Mouse (Mus musculus): Measurements from ENCODE around the gene Rnf144a.

The Rnf144a gene

GRCm38 (mm10) chr12:26410443-26410842 lies 4.6 kb downstream of the Rnf144a start:
- no peak for DNase-seq (ENCODE audit: low read depth, low spot score)

GRCm38 (mm10) chr12:26408707-26409106 lies 6.3 kb downstream of the Rnf144a start:
- DNase-seq (ENCODE audit: low read depth, low spot score) = no peak

DNA sequence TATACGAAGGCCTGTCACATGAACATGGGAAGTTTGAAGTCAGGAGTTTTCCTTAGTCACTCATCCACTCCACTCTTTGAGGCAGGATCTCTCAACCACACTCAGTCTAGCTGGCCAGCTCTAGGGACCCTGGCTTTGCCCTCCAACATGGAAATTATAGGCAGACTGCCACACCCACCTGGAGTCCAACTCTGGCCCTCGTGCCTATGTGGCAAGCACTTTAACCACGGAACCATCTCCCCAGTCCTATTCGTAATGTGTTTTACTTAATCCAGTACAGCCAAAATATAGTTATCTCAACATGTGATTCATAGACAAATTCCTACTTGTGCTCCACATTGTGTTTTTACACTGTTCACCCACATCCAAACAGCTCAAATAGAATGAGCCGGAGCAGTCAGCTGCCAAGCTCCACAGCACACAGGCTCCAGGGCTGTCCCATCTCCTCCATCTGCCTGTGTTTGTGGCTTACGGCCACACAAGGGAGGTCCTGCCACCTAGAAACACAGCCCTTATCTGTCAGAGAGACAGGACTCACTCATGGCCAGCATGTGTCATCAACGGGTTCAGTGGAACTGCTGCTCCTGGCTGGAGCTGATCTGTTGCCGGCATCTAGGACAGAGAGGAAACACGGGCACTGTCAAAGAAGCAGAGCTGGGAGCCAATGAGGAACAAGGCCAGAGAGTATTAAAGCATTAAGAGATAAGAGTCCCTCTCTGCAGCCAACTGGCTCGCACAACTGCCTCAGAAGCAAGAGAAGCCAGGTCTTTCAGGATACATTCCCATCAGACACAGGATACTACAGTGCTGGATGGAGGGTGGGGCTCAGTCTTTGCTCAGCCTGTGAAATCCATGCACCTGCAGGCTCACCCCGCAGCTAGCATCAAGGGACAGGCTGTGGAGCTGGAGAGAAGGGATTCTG lies 10.0 kb downstream of the Rnf144a start:
- no peak for DNase-seq (ENCODE audit: low read depth, low spot score)

DNA sequence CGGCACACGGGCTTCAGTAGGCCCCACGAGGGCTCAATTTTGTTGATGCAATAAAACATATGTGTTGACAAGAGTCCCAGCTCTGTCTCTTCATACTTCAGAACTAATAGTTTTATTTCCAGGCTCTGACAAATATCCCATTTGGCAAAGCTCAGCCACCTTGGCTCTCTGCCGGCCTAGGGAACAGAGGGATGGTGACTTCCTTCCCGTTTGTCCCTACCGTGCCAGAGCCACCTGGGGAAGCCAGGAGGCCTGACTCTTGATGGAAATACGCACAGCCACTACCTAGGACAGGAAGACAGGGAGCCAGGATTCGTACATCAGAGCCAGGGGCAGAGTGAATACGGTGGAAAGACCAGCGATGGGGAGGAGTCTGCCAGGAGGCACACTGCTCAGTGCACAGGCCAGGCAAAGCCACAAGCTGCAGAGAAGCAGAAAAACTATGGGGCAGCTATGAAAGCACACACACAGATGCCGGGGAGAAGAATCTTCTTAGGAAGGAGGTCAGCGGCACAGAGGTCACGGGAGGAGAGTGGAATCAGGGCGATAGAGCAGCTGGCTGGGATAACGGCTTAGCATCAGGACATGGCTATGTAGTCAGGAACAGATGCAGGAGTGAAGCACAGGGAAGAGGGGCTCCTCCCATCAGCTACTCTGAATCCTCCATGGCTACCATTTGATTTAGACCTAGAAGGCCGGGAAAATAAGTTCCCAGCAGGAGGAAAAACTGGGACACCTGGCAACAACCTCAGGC lies 11.5 kb downstream of the Rnf144a start:
- DNase-seq (ENCODE audit: low read depth, low spot score) = no peak

GRCm38 (mm10) chr12:26401696-26402470 lies 13.2 kb downstream of the Rnf144a start:
- DNase-seq (ENCODE audit: low read depth, low spot score) = no peak

- no peak for DNase-seq (ENCODE audit: low read depth, low spot score)
Measured at GRCm38 (mm10) chr12:26401254-26401653, 13.8 kb downstream of the Rnf144a start.

DNA sequence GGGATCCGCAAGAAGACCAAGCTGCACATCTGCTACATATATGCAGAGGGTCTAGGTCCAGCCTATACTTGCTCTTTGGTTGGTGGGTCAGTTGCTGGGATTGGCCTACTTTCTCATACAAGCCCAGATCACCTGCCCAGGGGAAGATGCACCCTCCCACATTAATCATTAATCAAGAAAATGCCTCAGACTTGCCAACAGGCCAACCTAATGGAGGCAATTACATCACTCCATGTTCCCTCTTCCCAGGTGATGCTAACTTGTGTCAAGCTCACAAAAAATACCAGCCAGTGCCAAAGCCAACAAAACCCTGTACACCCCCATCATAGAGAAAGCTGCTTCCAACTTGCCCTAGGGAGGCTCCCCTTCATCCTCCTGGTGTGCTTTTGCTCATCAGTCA lies 14.3 kb downstream of the Rnf144a start:
- DNase-seq (ENCODE audit: low read depth, low spot score) = no peak

DNA sequence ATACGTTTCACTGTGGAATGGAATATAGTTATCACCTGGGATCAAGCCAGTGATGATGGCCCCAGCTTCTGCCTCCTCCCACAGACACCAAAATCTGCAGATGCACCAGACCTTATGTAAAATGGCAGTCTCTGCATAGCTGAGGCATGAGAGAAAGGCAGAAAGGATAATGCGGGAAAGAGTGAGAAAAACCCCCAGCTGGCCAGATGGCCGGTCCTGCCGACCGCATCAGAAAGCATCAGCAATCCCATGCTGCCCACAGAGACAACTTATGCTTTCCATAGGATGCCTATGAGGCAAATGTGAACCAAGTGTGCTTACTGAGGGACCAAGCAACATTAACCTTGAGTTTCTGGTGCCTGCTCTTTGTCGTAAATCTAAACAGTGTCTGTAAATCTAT lies 15.7 kb downstream of the Rnf144a start:
- no peak for DNase-seq (ENCODE audit: low read depth, low spot score)

DNA sequence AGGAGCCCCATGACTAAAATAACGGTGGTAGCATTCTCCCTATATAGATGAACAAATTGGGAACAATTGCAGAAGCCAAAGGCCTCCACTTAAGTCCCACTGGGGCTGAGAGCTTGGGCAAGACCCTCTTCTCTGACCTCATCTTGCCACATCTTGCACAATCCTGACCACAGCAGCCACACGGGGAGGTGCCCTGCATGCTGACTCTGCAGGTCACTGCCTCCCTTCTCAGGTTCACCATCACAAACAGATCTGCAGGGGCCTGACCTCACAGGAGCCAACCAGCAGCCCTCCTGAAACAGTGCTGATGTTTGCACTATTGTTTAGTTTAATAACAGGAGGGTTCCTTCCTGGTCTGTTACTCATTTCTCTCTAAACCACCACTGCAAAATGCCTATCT lies 16.5 kb downstream of the Rnf144a start:
- no peak for DNase-seq (ENCODE audit: low read depth, low spot score)

- no peak for DNase-seq (ENCODE audit: low read depth, low spot score)
Measured at GRCm38 (mm10) chr12:26394485-26395470, 20.3 kb downstream of the Rnf144a start.

DNA sequence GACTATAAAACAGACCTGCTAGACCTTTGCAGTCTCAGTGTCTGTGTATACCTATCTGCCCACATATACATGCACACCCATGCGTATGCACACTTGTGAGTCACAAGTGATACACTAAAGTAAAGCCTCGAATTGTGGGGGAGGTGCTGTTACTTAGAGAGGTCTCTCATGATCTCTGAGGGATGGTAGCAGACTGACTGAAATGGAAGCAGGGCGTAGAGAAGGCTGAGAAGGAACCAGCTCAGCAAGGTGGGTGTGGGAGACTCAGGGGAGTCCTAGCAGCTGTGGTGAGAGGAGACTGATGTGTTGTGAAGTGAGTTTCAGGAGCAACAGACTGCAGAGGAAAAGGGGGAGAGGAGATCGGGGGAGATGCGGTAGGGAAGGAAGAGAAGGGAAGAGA lies 21.8 kb downstream of the Rnf144a start:
- DNase-seq (ENCODE audit: low read depth, low spot score) = no peak

DNA sequence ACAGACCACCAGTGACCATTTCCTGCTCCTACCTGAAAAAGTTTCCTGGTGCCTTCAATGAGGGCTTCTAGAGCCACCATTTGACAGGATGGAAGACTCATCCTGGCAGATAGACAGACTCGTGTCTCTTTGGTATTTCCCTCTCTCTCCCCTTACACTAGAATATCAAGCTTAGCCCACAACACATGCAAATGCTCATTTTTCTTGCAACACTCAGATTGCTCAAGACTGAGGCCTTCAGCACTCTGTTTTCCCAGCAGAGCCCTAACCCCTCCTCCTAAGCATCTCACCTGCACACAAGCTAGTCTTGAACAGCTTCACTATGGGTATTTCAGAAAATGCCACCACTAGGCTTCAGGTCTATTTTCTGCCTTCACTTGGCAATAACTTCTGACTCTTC lies 23.9 kb downstream of the Rnf144a start:
- no peak for DNase-seq (ENCODE audit: low read depth, low spot score)

- no peak for DNase-seq (ENCODE audit: low read depth, low spot score)
Measured at GRCm38 (mm10) chr12:26387523-26387922, 27.5 kb downstream of the Rnf144a start.

DNA sequence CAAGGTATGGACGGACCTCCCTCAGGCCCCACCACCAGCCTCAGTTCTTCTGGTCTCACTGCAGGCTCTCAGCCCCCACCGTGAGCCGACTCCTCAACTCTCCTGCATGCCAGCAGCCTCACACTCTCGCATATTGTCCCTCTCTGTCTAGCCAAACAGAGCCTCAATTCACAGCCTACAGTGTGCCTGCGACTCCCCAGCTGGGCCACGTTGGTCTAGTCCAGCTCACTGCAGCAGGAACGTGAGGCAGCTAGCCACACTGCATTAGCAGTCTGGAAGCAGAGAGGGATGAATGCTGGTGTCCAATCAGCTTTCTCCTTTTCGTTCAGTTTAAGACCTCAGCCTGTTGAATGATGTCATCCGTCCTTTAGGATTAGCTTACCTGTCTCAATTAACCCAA lies 28.1 kb downstream of the Rnf144a start:
- DNase-seq (ENCODE audit: low read depth, low spot score) = no peak

- no peak for DNase-seq (ENCODE audit: low read depth, low spot score)
Measured at GRCm38 (mm10) chr12:26386189-26386588, 28.9 kb downstream of the Rnf144a start.

GRCm38 (mm10) chr12:26385735-26386134 lies 29.3 kb downstream of the Rnf144a start:
- no peak for DNase-seq (ENCODE audit: low read depth, low spot score)

DNA sequence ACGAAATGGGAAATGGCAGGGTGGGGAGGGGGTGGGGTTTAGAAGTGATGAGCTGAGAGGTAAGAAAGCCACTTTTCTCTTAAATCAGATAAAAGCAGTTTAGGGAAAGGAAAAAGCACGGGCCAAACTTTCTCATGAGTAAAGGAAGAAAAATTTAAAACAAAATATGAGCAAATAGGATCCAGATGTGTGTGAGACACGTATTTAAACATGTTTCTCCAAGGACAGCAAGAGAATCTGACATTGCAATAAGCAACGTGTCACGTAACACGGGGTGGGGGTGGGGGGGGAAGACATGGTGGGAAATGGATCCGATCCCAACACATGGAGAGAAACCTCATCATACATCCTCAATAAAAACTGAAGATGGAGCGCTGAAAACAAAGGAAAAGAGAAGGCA lies 33.3 kb downstream of the Rnf144a start:
- no peak for DNase-seq (ENCODE audit: low read depth, low spot score)

- no peak for DNase-seq (ENCODE audit: low read depth, low spot score)
Measured at GRCm38 (mm10) chr12:26379797-26380196, 35.3 kb downstream of the Rnf144a start.

- DNase-seq (ENCODE audit: low read depth, low spot score) = no peak
Measured at GRCm38 (mm10) chr12:26377691-26378090, 37.4 kb downstream of the Rnf144a start.

DNA sequence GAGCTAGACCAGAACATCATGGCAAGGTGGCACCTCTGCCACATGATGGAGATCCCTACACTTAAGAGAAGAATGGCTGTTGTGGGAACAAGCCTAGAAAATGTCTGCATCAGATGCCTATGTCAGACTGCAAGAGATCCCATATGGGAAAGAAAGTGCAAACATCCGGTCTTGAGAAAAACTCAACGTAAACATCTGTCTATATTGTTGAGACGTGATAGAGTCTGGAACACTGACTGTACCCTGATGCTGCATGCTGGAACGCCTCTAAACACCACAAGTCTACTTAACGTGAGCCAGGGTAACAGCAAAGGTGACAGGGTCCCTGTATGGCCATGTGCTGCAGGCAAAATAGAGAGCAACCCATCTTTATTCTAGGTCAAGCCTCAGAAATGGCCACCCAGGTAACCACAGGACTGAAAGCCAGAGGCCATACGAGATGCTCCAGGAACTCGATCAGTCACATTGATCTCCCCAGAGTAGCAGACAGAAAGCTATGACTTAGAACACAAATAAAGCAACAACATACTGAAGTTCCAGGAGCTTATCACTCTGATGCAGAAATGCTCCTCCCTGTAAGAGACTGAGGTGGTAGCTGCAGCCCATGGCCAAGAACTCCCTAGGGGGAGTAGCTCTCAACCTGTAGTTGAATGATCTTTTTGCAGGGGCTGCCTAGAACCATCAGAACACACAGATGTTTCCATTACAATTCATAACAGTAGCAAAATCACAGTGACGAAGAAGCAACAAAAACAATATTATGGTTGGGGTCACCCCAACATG lies 38.3 kb downstream of the Rnf144a start:
- no peak for DNase-seq (ENCODE audit: low read depth, low spot score)

All from c-Kit-negative CD71-positive TER-119-positive erythroid progenitor cells, embryonic 14.5 days (primary cell).